Mouse (Mus musculus) CH12.LX (cell line): ENCODE measurements around the gene Slc1a7. TPM values are rescaled to one million over a fixed set of nuclear protein-coding genes. Genes with fewer than 3 reads are reported as not detected.

ENCODE experiments used
- DNase-seq: peaks from one replicate; pipeline ENCODE4 v3.0.0-alpha.2; 2013; ENCODE audit errors: extremely low read depth
- H3K27ac ChIP-seq: 2 replicates; pipeline ENCODE4 v1.5.1; 2012; ENCODE audit warnings: low read depth, mild to moderate bottlenecking, control low read depth, moderate library complexity; ENCODE audit not compliant: insufficient read depth
- H3K27me3 ChIP-seq: replicated peaks from 2 replicates; pipeline ENCODE3; 2012; ENCODE audit warnings: inconsistent platforms
- H3K36me3 ChIP-seq, 2 experiments: replicated peaks in 1 of 2; 2 replicates each; pipeline versions ENCODE3 to v1.6.1; 2012; ENCODE audit warnings: inconsistent platforms in 1 of 2, low read length in 1 of 2, mild to moderate bottlenecking in 1 of 2, mixed read lengths in 1 of 2, moderate library complexity in 1 of 2; ENCODE audit not compliant: control insufficient read depth in 1 of 2, insufficient read depth in 1 of 2
- H3K4me1 ChIP-seq, 2 experiments: 2 replicates each; pipeline ENCODE4 v1.6.1; 2012; ENCODE audit warnings: inconsistent platforms in 1 of 2, moderate library complexity in 1 of 2; ENCODE audit not compliant: insufficient read depth in 2 of 2, control insufficient read depth in 1 of 2
- H3K4me2 ChIP-seq: 2 replicates; pipeline ENCODE4 v1.6.1; 2012; ENCODE audit warnings: low read depth, mild to moderate bottlenecking, control low read depth; ENCODE audit not compliant: poor library complexity, insufficient read depth, severe bottlenecking
- H3K4me3 ChIP-seq, 3 experiments: fragments of 150-350 bp in 1 of 3; sonication (generic) in 1 of 3; replicated peaks in 1 of 3; 2 replicates each; pipeline versions ENCODE3 to v1.5.1; 2011 to 2012; ENCODE audit warnings: low read depth in 2 of 3, low read length in 2 of 3, mild to moderate bottlenecking in 2 of 3, moderate library complexity in 2 of 3, control low read depth in 1 of 3, improper control_type of control experiment in 1 of 3, inconsistent platforms in 1 of 3, mixed read lengths in 1 of 3; ENCODE audit not compliant: poor library complexity in 1 of 3
- H3K79me2 ChIP-seq: replicated peaks from 2 replicates; pipeline ENCODE4 v1.6.1; 2012; ENCODE audit warnings: mild to moderate bottlenecking, moderate library complexity; ENCODE audit not compliant: control insufficient read depth, poor library complexity, insufficient read depth, severe bottlenecking; ENCODE audit errors: extremely low read depth
- H3K9ac ChIP-seq: 2 replicates; pipeline ENCODE4 v1.6.1; 2012; ENCODE audit warnings: low read depth, mild to moderate bottlenecking, control low read depth, moderate library complexity; ENCODE audit not compliant: insufficient read depth
- H3K9me3 ChIP-seq: replicated peaks from 2 replicates; pipeline ENCODE3; 2012; ENCODE audit warnings: low read length, inconsistent platforms, mixed read lengths
- BHLHE40 ChIP-seq: IDR thresholded peaks from 2 replicates; pipeline ENCODE4 v1.6.1; 2011; ENCODE audit warnings: mild to moderate bottlenecking, low read depth, low read length, improper control_type of control experiment
- CHD1 ChIP-seq: IDR thresholded peaks from 2 replicates; pipeline ENCODE4 v1.6.1; 2012; ENCODE audit warnings: low read depth, low read length, improper control_type of control experiment, inconsistent platforms
- CTCF ChIP-seq, 2 experiments: IDR thresholded peaks in 1 of 2; conservative IDR thresholded peaks in 1 of 2; 2 replicates each; pipeline ENCODE4 v1.5.1; 2011 to 2012; ENCODE audit warnings: low read depth in 2 of 2, low read length in 2 of 2, improper control_type of control experiment in 1 of 2, inconsistent platforms in 1 of 2, mild to moderate bottlenecking in 1 of 2, moderate library complexity in 1 of 2
- ELF1 ChIP-seq: IDR thresholded peaks from 2 replicates; pipeline ENCODE4 v1.6.1; 2014; ENCODE audit warnings: low read depth, mild to moderate bottlenecking, inconsistent platforms, low read length, improper control_type of control experiment
- EP300 ChIP-seq: IDR thresholded peaks from 2 replicates; pipeline ENCODE4 v1.6.1; 2011; ENCODE audit warnings: low read length, improper control_type of control experiment
- IRF4 ChIP-seq: IDR thresholded peaks from 2 replicates; pipeline ENCODE4 v1.6.1; 2014; ENCODE audit warnings: low read depth, mild to moderate bottlenecking, inconsistent platforms, low read length, improper control_type of control experiment
- JUN ChIP-seq: IDR thresholded peaks from 2 replicates; pipeline ENCODE4 v1.6.1; 2011; ENCODE audit warnings: low read depth, mild to moderate bottlenecking, low read length, improper control_type of control experiment, moderate library complexity; ENCODE audit not compliant: insufficient read depth
- MAZ ChIP-seq: IDR thresholded peaks from 2 replicates; pipeline ENCODE4 v1.6.1; 2012; ENCODE audit warnings: low read depth, mild to moderate bottlenecking, inconsistent platforms, low read length, improper control_type of control experiment, moderate library complexity
- MEF2A ChIP-seq: IDR thresholded peaks from 2 replicates; pipeline ENCODE4 v1.6.1; 2014; ENCODE audit warnings: low read depth, mild to moderate bottlenecking, inconsistent platforms, low read length, improper control_type of control experiment, borderline replicate concordance
- MXI1 ChIP-seq: IDR thresholded peaks from 2 replicates; pipeline ENCODE4 v1.6.1; 2011; ENCODE audit warnings: mild to moderate bottlenecking, low read depth, low read length, improper control_type of control experiment
- NELFE ChIP-seq: IDR thresholded peaks from 2 replicates; pipeline ENCODE4 v1.6.1; 2011; ENCODE audit warnings: low read depth, low read length, improper control_type of control experiment
- PAX5 ChIP-seq: IDR thresholded peaks from 2 replicates; pipeline ENCODE4 v1.6.1; 2012; ENCODE audit warnings: low read length, inconsistent platforms, mixed read lengths
- POLR2AphosphoS2 ChIP-seq: IDR thresholded peaks from 2 replicates; pipeline ENCODE4 v1.6.1; 2011; ENCODE audit warnings: low read depth, low read length, improper control_type of control experiment
- RAD21 ChIP-seq: IDR thresholded peaks from 2 replicates; pipeline ENCODE4 v1.6.1; 2011; ENCODE audit warnings: low read depth, mild to moderate bottlenecking, low read length, improper control_type of control experiment, moderate library complexity
- RCOR1 ChIP-seq: conservative IDR thresholded peaks from 2 replicates; pipeline ENCODE4 v1.6.1; 2012; ENCODE audit warnings: low read depth, mild to moderate bottlenecking, inconsistent platforms, low read length, improper control_type of control experiment
- SIN3A ChIP-seq: IDR thresholded peaks from 2 replicates; pipeline ENCODE4 v1.6.1; 2012; ENCODE audit warnings: low read length, improper control_type of control experiment, inconsistent platforms
- SMC3 ChIP-seq: IDR thresholded peaks from 2 replicates; pipeline ENCODE4 v1.6.1; 2011; ENCODE audit warnings: low read depth, low read length, improper control_type of control experiment
- TCF12 ChIP-seq: IDR thresholded peaks from 2 replicates; pipeline ENCODE4 v1.6.1; 2014; ENCODE audit warnings: low read depth, mild to moderate bottlenecking, inconsistent platforms, low read length, improper control_type of control experiment
- USF1 ChIP-seq: IDR thresholded peaks from 2 replicates; pipeline ENCODE4 v1.6.1; 2014; ENCODE audit warnings: low read depth, mild to moderate bottlenecking, inconsistent platforms, low read length, improper control_type of control experiment
- USF2 ChIP-seq: conservative IDR thresholded peaks from 2 replicates; pipeline ENCODE4 v1.6.1; 2011; ENCODE audit warnings: low read depth, low read length, improper control_type of control experiment
- ZNF384 ChIP-seq: IDR thresholded peaks from 2 replicates; pipeline ENCODE4 v1.6.1; 2012; ENCODE audit warnings: low read depth, low read length, improper control_type of control experiment, inconsistent platforms
- dilution Hi-C: fragments of 300-500 bp; cut with MboI; formaldehyde crosslinking; loops from 2 replicates; pipeline ENCODE4 v1.14.3; 2020; ENCODE audit warnings: low sequenced_read_pairs; ENCODE audit not compliant: extremely low pct_unique_long_range_greater_than_20kb, extremely low pct_ligation_motif_present
- in situ Hi-C: fragments of 300-500 bp; cut with MboI; formaldehyde crosslinking; loops from 3 replicates; pipeline ENCODE4 v1.14.3; 2019; ENCODE audit warnings: low sequenced_read_pairs, low pct_ligation_motif_present, low pct_unique_long_range_greater_than_20kb, mixed read lengths
- polyA plus RNA-seq: library from polyadenylated mRNA; unstranded; fragments of >175 nt; gene quantifications from 2 replicates; pipeline ENCODE4 v1.2.1, GENCODE M21; 2012; ENCODE audit warnings: low read depth; ENCODE audit not compliant: insufficient read length
- total RNA-seq, 2 experiments: library from RNA; depleted of rRNA; stranded (reverse); fragments of 300-350 nt in 1 of 2; fragments of >200 nt in 1 of 2; gene quantifications; 2 replicates each; pipeline ENCODE4 v1.2.3; 2012 to 2014

Gene Slc1a7
- total and polyA plus RNA-seq, 3 experiments: not detected

GRCm38 (mm10) chr4:108018961-108019921 lies 51.1 kb downstream of the Slc1a7 start:
- in situ Hi-C loops: no loop called here
- Histone ChIP-seq H3K4me3 (no peak overlapping the region), H3K36me3 (no peaks in the 10 kb centered on the region), H3K79me2 (no peaks in the 10 kb centered on the region), H3K9me3 (no peaks in the 10 kb centered on the region), H3K27ac (no peak overlapping the region), H3K4me1 (peaks cover 7 to 26% of the 10 kb centered on the region in 2 experiments; a peak in 3 of 4 replicates)
- TF ChIP-seq IRF4 (no peak), BHLHE40 (no peak), NELFE (no peak), SMC3 (no peak), PAX5 (no peak), CTCF (conservative IDR thresholded peaks at IDR 0.05 in 1 of 2, IDR thresholded peaks at IDR 0.05 in 1 of 2; ENCODE audit: low read depth in 2 of 2, low read length in 2 of 2) (no peak), MXI1 (no peak), POLR2AphosphoS2 (no peak), EP300 (no peak), ZNF384 (no peak), JUN (no peak), ELF1 (no peak), USF2 (no peak), MEF2A (no peak), SIN3A (no peak), RAD21 (no peak), CHD1 (no peak), USF1 (no peak), TCF12 (no peak)
- TF ChIP-seq, all 38 proteins: peak for 0
- peaks cover 3% of the 10 kb centered on the region for H3K27me3 ChIP-seq
- H3K4me2 ChIP-seq: no peak overlapping the region
- H3K9ac ChIP-seq: no peak overlapping the region
- DNase-seq: no peak
- dilution Hi-C loops: no loop called here

GRCm38 (mm10) chr4:108020178-108020577 lies 52.0 kb downstream of the Slc1a7 start:
- Histone ChIP-seq H3K4me1 (peaks cover 6 to 26% of the 10 kb centered on the region in 2 experiments; a peak in 3 of 4 replicates), H3K9me3 (no peaks in the 10 kb centered on the region), H3K9ac (no peak overlapping the region), H3K27ac (no peak overlapping the region), H3K36me3 (no peaks in the 10 kb centered on the region), H3K79me2 (no peaks in the 10 kb centered on the region), H3K4me2 (no peak overlapping the region), H3K4me3 (no peak overlapping the region), H3K27me3 (peaks cover 3% of the 10 kb centered on the region)
- dilution Hi-C loops: no loop called here
- TF ChIP-seq ELF1: no peak
- TF ChIP-seq MAZ: no peak
- TF ChIP-seq PAX5: no peak
- no peak for TF ChIP-seq RCOR1
- in situ Hi-C loops: no loop called here
- no peak for DNase-seq
